Mouse (Mus musculus) testis, adult 2 months (tissue): ENCODE results near the gene Atrnl1. TPM values are rescaled to one million over a fixed set of nuclear protein-coding genes. Genes with fewer than 3 reads are reported as not detected.
"Not testable (repeated sequence)": the region's sequence is repeated elsewhere in the genome, so short reads cannot be mapped to it uniquely, and the experiment has no call there.

Experiments
- H3K27ac ChIP-seq: fragments of 200-500 bp; 2 replicates; pipeline ENCODE4 v1.5.1; 2012; ENCODE audit warnings: low read depth, low read length; ENCODE audit not compliant: control insufficient read depth, insufficient read depth
- H3K27me3 ChIP-seq: fragments of 200-500 bp; 2 replicates; pipeline ENCODE4 v1.6.1; 2012; ENCODE audit warnings: mild to moderate bottlenecking, low read length, moderate library complexity; ENCODE audit not compliant: control insufficient read depth, insufficient read depth
- H3K36me3 ChIP-seq: fragments of 200-500 bp; 2 replicates; pipeline ENCODE4 v1.6.1; 2012; ENCODE audit warnings: mild to moderate bottlenecking, low read length; ENCODE audit not compliant: control insufficient read depth, insufficient read depth
- H3K4me1 ChIP-seq: fragments of 200-500 bp; 2 replicates; pipeline ENCODE4 v1.6.1; 2012; ENCODE audit warnings: low read length; ENCODE audit not compliant: control insufficient read depth, insufficient read depth
- H3K4me3 ChIP-seq: fragments of 200-500 bp; 2 replicates; pipeline ENCODE4 v1.5.1; 2012; ENCODE audit warnings: low read depth, mild to moderate bottlenecking, low read length, moderate library complexity, mixed read lengths; ENCODE audit not compliant: control insufficient read depth
- CTCF ChIP-seq: fragments of 200-500 bp; IDR thresholded peaks from 2 replicates; pipeline ENCODE4 v1.5.1; 2012; ENCODE audit warnings: low read depth, mild to moderate bottlenecking, inconsistent platforms, low read length, moderate library complexity; ENCODE audit not compliant: control insufficient read depth, insufficient read depth, insufficient replicate concordance
- POLR2A ChIP-seq: fragments of 200-500 bp; IDR thresholded peaks from 2 replicates; pipeline ENCODE4 v1.6.1; 2012; ENCODE audit warnings: low read depth, mild to moderate bottlenecking, inconsistent platforms, low read length, moderate library complexity; ENCODE audit not compliant: control insufficient read depth
- polyA plus RNA-seq: library from polyadenylated mRNA; depleted of rRNA; stranded (reverse); fragments of >200 nt; gene quantifications from 2 replicates; pipeline ENCODE4 v1.2.3, GENCODE M21; 2012

The Atrnl1 gene
- polyA plus RNA-seq, 1 experiment = 3.8 TPM

DNA sequence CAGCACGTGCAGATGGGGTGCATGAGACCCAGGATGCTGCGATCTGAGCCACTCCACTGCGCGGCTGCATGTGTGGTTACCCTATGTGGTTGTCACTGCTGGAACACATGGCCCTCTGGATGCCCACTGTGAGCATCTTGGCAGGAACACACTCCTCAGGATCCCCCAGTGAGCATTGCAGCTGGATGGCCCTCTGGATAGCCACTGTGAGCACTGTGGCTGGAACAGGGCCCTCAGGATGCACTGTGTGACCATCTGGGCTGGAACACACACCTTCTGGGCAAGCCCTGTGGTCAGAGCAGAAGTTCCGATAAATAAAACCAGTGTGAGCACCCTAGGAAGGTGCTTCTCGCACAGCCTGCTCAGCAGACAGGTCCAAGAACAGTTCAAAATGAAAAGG lies 364.4 kb downstream of the Atrnl1 start:
- no peaks in the 10 kb centered on the region; the same call in 1 of the 2 replicates for H3K4me1 ChIP-seq
- no peaks in the 10 kb centered on the region for H3K27me3 ChIP-seq
- no peak overlapping the region for H3K4me3 ChIP-seq
- TF ChIP-seq CTCF (no peak), POLR2A (no peak)
- H3K36me3 ChIP-seq = no peaks in the 10 kb centered on the region
- no peak overlapping the region for H3K27ac ChIP-seq

DNA sequence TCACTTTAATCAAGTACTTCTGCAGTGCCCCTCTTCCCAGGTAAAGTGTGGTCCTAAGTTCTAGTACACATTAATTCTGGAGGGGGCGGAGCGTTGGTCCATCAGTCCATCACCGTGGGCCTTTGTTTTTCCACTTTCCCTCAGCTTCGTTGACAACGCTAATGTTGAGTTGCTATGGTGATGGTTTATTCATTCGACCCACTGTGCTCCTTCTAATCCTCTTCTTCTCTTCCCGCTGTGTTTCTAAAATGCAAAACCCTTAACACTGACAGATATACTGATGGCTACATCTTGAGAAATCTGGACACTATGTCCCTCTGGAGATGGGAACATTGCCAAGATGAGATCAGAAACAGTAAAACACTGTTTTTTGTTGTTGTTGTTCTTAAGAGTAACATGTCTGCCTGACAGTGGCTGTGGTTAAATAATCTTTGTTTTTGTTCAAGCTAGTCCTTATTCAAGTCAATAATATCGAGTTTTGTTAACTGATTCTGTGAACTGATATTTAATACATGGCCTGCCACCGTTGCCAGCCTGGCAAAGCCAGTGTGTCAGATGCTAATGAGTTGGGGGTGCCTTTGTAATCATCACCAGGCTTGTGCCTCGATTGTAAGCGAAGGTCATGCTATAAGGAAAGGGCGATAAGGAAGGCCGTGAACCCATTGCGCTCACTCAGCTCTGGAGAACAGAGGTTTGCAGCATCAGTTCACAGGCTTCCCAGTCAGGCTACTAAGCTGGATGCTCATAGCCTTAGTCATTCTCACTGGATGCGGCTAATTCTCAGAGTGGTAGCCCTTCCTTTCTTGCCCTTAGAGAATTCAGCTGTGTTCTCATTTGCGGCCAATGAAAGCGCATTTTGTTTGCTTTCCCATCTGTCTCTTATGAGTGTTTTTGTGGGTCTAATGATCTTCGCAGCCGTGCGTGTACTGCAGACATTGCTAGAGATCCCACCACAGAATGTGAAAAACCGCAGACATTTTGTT lies 375.4 kb downstream of the Atrnl1 start:
- H3K36me3 ChIP-seq = no peaks in the 10 kb centered on the region
- TF ChIP-seq POLR2A = no peak
- TF ChIP-seq CTCF = no peak
- no peaks in the 10 kb centered on the region for H3K4me1 ChIP-seq
- no peak overlapping the region for H3K27ac ChIP-seq
- no peak overlapping the region for H3K4me3 ChIP-seq
- H3K27me3 ChIP-seq = no peaks in the 10 kb centered on the region

GRCm38 (mm10) chr19:57987696-57988393 lies 377.0 kb downstream of the Atrnl1 start:
- H3K4me1 ChIP-seq = no peaks in the 10 kb centered on the region
- no peak overlapping the region for H3K4me3 ChIP-seq
- no peaks in the 10 kb centered on the region for H3K27me3 ChIP-seq
- TF ChIP-seq CTCF = no peak
- TF ChIP-seq POLR2A = no peak
- H3K36me3 ChIP-seq = no peaks in the 10 kb centered on the region
- no peak overlapping the region for H3K27ac ChIP-seq

DNA sequence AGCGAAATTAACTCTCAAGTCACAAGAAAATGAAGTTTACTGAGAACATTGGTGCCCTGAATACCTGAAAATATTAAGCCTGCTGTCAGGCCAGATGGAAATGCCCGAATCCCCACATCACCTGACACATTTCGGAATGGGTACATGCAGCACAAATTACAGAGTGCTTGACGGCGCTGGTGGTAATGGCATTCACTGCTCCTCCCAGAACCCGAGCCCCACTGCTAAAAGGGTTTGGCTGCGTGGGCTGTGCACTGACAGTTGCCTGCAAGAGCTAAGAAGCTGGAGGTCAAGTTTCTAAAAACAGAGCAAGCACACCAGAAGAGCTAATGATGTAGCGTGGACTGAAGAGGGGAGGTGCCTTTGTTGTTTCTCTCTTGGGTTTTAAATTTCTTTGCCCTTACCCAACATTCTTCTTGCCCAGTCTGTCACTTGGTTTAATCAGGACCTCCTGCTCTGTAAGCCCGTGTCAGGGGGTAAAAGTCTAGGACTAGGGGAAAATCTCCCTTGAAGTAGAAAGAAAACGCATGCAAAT lies 377.8 kb downstream of the Atrnl1 start:
- Histone ChIP-seq H3K4me1 (no peaks in the 10 kb centered on the region), H3K27me3 (no peaks in the 10 kb centered on the region), H3K36me3 (no peaks in the 10 kb centered on the region), H3K4me3 (no peak overlapping the region), H3K27ac (no peak overlapping the region)
- no peak for TF ChIP-seq CTCF
- no peak for TF ChIP-seq POLR2A

- TF ChIP-seq CTCF (no peak), POLR2A (no peak)
- no peak overlapping the region for H3K4me3 ChIP-seq
- no peaks in the 10 kb centered on the region for H3K27me3 ChIP-seq
- no peaks in the 10 kb centered on the region for H3K36me3 ChIP-seq
- H3K27ac ChIP-seq = no peak overlapping the region
- no peaks in the 10 kb centered on the region; the same call in 1 of the 2 replicates for H3K4me1 ChIP-seq
Measured at GRCm38 (mm10) chr19:57991099-57991760, 380.4 kb downstream of the Atrnl1 start.

- H3K27ac ChIP-seq, H3K36me3 ChIP-seq, H3K4me3 ChIP-seq, H3K27me3 ChIP-seq, H3K4me1 ChIP-seq: not testable (repeated sequence)
Measured at GRCm38 (mm10) chr19:57994174-57994833, 383.5 kb downstream of the Atrnl1 start.
